Mouse (Mus musculus): Measurements from ENCODE around the gene Sclt1.
"Not testable (repeated sequence)": the region's sequence is repeated elsewhere in the genome, so short reads cannot be mapped to it uniquely, and the experiment has no call there.

DNA sequence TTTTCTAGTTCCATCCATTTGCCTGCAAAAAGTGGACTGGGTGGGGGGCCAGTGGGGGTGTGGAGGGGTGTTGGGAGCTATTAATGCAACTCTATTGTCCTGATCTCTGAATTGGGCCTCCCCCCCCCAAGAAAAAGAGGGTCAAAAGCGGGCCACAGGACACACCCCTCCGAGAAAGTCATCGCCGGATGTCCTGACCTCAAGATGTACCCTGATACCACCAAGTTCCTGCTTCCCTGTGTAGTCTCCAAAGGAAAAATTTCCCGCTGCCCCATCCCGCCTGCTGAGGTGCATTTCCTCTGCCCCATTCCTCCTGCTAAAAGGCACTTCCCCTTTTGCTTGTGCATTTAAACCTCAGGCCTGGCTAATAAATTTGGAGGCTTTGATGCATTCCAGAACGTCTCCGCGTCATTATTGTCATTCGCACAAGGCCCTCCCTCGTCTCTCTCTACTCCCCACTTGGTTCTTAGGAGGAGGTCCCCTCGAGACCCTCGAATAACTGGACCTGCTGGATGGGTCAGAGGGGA is 52.1 kb downstream of the Sclt1 start:
- TF ChIP-seq CTCF (IDR thresholded peaks at IDR 0.05; ENCODE audit: control insufficient read depth, insufficient read depth, low read length); POLR2A (IDR thresholded peaks at IDR 0.05; ENCODE audit: borderline replicate concordance, control insufficient read depth, low read depth, low read length): not testable (repeated sequence)
